Mouse (Mus musculus) left cerebral cortex, adult 11 months (tissue): Measurements from ENCODE around the gene Hexdc.

Source experiments
- DNase-seq: peaks from one replicate; pipeline ENCODE4 v3.0.0; 2022; ENCODE audit warnings: low spot score

Gene Hexdc

GRCm38 (mm10) chr11:121204161-121205006 lies at the start of gene Hexdc, which contains the start of gene Ogfod3:
TSS of gene Hexdc (plus strand) at chr11:121204433.
TSS of gene Ogfod3 (minus strand) at chr11:121204711.
- DNase-seq, result peak; percentile 90

GRCm38 (mm10) chr11:121156411-121156891 lies 47.8 kb upstream of the Hexdc start:
- DNase-seq, result no peak

DNA sequence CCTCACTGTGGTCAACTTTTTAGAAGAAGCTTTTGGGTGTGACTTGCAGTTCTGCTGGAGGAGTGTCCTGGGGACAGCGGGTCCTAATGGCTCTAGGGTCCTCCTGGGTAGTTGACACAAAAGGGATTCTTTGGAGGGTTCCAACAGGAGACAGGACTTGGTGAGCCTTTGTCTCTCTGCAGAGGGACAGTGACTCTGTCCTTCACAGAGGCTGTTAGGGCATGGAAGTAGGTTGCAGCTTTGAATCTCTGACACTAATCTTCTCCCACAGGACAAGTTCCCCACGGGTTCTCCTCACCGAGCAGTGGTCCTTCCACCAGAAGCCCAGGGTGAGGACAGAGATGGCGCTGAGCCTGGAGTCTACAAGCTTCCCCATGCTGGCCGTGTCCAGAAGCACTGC lies 44.3 kb upstream of the Hexdc start, which contains the start of gene Uts2r:
TSS of gene Uts2r (plus strand) at position 301 of the 400 bp plus-strand sequence.
- no peak for DNase-seq

- no peak for DNase-seq
Measured at GRCm38 (mm10) chr11:121160636-121161346, 43.4 kb upstream of the Hexdc start.

GRCm38 (mm10) chr11:121163751-121164150 lies 40.5 kb upstream of the Hexdc start:
- no peak for DNase-seq

- no peak for DNase-seq
Measured at GRCm38 (mm10) chr11:121173203-121173602, 31.0 kb upstream of the Hexdc start.

GRCm38 (mm10) chr11:121174234-121174633 lies 30.0 kb upstream of the Hexdc start:
- DNase-seq, result no peak

- no peak for DNase-seq
Measured at GRCm38 (mm10) chr11:121176285-121177270, 27.7 kb upstream of the Hexdc start.

DNA sequence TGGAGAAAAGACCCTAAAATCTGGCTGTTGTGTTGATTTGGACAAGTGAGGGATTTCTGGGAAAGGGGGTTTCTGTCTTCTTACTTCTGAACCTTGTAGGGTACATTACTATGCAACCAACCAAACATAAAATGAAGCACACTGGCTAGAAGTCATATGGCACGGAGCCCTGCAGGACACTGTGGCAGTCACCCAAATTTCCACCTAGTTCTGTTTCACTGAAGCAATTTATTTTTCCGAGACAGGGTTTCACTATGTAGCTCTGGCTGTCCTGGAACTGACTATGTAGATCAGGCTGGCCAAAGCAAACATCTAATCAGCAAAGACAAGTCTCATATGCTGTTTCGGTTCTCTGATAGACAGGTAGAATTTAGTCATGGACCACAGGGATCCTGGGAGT lies 14.6 kb upstream of the Hexdc start:
- DNase-seq, result no peak

DNA sequence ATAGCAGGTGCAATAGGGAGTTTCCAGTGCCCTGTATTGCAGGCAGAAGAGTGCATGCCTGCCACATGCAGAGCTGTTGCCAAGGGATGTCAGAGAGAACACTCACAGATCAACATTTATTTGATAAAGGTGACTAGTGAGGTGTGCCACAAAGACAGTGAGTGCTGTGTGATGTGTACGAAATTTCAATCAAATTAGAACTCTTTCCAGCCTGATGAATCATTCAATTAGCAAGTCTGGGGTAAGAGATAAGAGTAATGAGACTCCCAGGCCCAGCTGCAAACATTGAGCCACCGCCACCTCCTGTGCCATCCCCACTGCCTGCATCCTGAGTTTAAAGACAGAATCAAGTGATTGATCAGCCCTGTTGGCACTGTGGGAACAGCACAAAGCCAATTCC lies 11.5 kb upstream of the Hexdc start:
- DNase-seq, result no peak

DNA sequence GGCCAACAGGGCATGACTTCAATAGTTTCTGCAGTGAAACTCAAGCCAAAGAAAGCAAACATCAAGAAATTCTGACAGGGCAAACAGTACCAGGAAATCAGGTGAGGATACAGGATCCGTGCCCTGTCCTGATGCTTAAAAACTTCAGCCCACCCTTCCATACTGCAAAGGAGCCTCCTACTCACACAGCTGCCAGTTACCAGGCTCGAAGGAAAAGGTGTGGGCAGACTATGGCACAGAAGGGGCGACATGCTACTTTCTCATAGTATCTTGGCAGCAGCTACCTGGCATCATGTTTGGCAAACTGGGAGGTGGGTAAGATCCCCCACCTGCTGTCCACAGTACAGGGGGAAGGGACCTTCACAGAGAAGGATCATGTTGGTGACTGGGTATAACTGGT lies 10.8 kb upstream of the Hexdc start:
- no peak for DNase-seq

DNA sequence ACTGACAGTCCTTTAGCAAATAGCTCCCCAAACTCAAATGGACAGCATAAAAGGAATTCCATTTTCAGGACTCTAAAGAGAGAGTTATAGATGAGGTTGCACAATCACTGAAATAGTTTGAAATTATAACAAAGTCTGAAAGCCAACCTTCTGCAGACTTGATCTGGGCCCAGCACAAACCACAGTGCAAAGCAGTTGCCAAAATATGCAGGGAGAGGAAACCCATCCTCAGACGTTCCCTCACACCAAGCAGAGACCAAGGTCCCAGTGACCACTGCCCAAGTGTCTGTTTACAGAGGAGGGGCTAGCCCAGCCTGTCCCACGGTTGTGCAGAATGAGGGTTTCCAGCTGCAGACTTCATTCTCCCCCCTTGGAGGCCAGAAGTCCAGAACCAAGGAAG lies 5.6 kb upstream of the Hexdc start:
- DNase-seq, result no peak

DNA sequence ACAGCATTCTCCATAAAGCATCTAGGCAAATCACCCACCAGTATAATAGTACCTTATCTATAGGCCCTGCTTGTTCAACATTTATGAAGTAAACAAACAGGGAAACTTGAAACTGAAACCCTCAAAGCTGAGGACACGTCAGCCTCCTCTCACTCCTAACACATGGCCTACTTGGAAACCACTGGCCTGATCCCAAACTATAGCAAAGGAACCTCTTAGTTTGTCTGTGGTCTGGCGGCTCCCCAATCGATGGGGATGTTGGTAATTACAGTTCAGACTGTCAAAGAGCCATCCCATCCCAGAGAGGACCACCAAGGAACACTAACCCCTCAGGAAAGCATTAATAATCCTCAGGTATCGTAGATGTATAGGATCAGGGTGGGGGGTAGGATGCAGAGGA lies 4.4 kb upstream of the Hexdc start:
- no peak for DNase-seq

GRCm38 (mm10) chr11:121200781-121201180 lies 3.5 kb upstream of the Hexdc start:
- no peak for DNase-seq

- DNase-seq, result no peak
Measured at GRCm38 (mm10) chr11:121201436-121202198, 2.6 kb upstream of the Hexdc start.

- no peak for DNase-seq
Measured at GRCm38 (mm10) chr11:121203859-121204160, 423 bp upstream of the Hexdc start.

GRCm38 (mm10) chr11:121216831-121217230 lies 12.6 kb downstream of the Hexdc start:
- DNase-seq, result no peak

DNA sequence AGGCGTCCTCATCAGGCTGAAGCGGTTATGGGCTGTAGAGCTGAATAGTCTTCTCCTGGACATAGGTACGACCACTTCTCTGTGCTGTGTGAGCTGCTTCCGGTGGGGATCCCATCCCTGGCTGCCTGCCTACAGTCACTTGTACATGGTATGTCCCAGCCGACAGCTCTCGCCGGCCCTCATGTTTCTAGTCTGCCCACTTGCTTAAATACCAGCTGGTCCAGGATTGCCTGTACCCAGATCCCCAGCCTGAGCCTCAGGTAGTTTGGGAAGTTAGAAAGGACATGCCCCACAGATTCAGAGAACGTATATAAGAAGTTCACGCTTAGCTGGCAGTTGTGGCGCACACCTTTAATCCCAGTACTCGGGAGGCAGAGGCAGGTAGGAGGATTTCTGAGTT lies 15.5 kb downstream of the Hexdc start:
- DNase-seq, result no peak

DNA sequence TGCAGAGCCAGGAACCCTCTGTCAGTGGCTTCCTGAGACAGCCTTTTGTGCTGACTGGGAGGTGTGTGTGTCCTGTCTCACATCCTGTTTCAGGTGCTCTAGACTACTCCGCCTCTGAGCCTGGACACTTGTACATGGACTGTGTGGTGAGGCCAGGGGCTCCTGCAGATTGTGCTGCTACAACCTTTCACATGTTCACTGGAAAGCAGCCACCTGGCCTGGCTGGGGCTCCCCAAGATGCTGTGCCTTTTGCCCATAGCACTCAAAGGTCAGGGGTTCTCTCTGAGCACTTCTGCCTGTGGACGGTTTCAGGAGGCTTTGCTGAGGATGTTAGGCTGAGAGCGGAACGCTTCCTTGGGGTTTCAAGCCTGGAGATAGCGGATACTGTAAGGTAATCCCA lies 16.5 kb downstream of the Hexdc start:
- no peak for DNase-seq

GRCm38 (mm10) chr11:121221321-121222010 lies 17.2 kb downstream of the Hexdc start:
- no peak for DNase-seq
